Mouse (Mus musculus) C2C12 (cell line): ENCODE data around the gene Ush2a.

ENCODE experiments used
- CTCF ChIP-seq: IDR thresholded peaks from one replicate; pipeline ENCODE4 v1.5.1; 2011; ENCODE audit not compliant: control insufficient read depth, insufficient read depth, insufficient read length
- MAX ChIP-seq: IDR thresholded peaks from one replicate; pipeline ENCODE4 v1.6.1; 2011; ENCODE audit warnings: mild to moderate bottlenecking, control low read depth
- MYOD1 ChIP-seq: IDR thresholded peaks from one replicate; pipeline ENCODE4 v1.6.1; 2011; ENCODE audit warnings: low read depth; ENCODE audit not compliant: control insufficient read depth, insufficient read length

GRCm38 (mm10) chr1:188973926-188974325 lies 712.1 kb downstream of the Ush2a start:
- TF ChIP-seq MYOD1 = no peak
- TF ChIP-seq MAX = no peak
- no peak for TF ChIP-seq CTCF
